ENCODE assay signal across 21 mouse cellular contexts in genomic region chr7:63189647-63190534, GRCm38 (mm10). TPM values are rescaled to one million over a fixed set of nuclear protein-coding genes. Genes with fewer than 3 reads are reported as not detected.
DNase-seq lines count a peak whose midpoint lies in the region; ATAC-seq lines count a peak whose summit lies in the region.
"Had no signal": no experiment of that assay in that cellular context is flagged by ENCODE, and none has a peak within 500 bp of the region (broad histone marks: within the 10 kb centered on the region; RNA-seq: fewer than 3 reads in every experiment).

No protein-coding gene starts in this region.

- H3K9ac ChIP-seq in forebrain, embryonic 16.5 days (replicated peaks; ENCODE audit: low read depth, low read length) = no peak overlapping the region
- H3K9ac ChIP-seq in neural tube, embryonic 15.5 days (replicated peaks) = no peak overlapping the region
- H3K9ac ChIP-seq: embryonic facial prominence, embryonic 12.5 days had no signal

- no peak overlapping the region for H3K4me2 ChIP-seq in forebrain, embryonic 16.5 days (ENCODE audit: low read length)
- no peak overlapping the region for H3K4me2 ChIP-seq in neural tube, embryonic 15.5 days
- H3K4me2 ChIP-seq: embryonic facial prominence, embryonic 12.5 days had no signal

- peak; percentile 21 to 31 for DNase-seq in left cerebral cortex, postnatal 25 days (ENCODE audit: low spot score in 2 of 2)
- no peak for DNase-seq in left cerebral cortex, adult 8-10 months (ENCODE audit: low spot score in 2 of 2)
- peak; percentile 54 for DNase-seq in mesoderm, embryonic 11.5 days (ENCODE audit: low read depth, low spot score)
- DNase-seq in MN1 (ENCODE audit: low spot score) = no peak
- DNase-seq in c-Kit-positive CD71-positive TER-119-positive erythroid progenitor cells, embryonic 14.5 days (ENCODE audit: low spot score) = no peak
- no peak for DNase-seq in lung, postnatal 25 days (ENCODE audit: low spot score)
- DNase-seq: adrenal gland, postnatal 36 days; cerebellum, adult 18-20 months; gastrocnemius, postnatal 14 days; heart, postnatal 36 days; kidney, adult 2 months; kidney, postnatal 4 days had no signal

- peak; percentile 69 for ATAC-seq in forebrain, embryonic 16.5 days
- peak; percentile 53; the same call in 1 of the 2 replicates for ATAC-seq in neural tube, embryonic 15.5 days (ENCODE audit: low FRiP score)

- H3K4me1 ChIP-seq in forebrain, embryonic 16.5 days (replicated peaks; ENCODE audit: control insufficient read depth, insufficient read depth, low read length) = peaks cover 6% of the 10 kb centered on the region; the same call in 1 of the 2 replicates
- peaks cover 12% of the 10 kb centered on the region; the same call in 1 of the 2 replicates for H3K4me1 ChIP-seq in neural tube, embryonic 15.5 days
- H3K4me1 ChIP-seq: embryonic facial prominence, embryonic 12.5 days; heart, embryonic 10.5 days had no signal

- H3K4me3 ChIP-seq in forebrain, embryonic 16.5 days (replicated peaks; ENCODE audit: low read length) = no peak overlapping the region
- no peak overlapping the region for H3K4me3 ChIP-seq in neural tube, embryonic 15.5 days (replicated peaks)
- H3K4me3 ChIP-seq: embryonic facial prominence, embryonic 12.5 days; heart, embryonic 10.5 days; left cerebral cortex, adult 2 months had no signal

- peak overlapping the region; percentile 1 for H3K27ac ChIP-seq in forebrain, embryonic 16.5 days (ENCODE audit: low read length)
- peak overlapping the region; percentile 63 for H3K27ac ChIP-seq in neural tube, embryonic 15.5 days (replicated peaks)
- H3K27ac ChIP-seq: embryonic facial prominence, embryonic 12.5 days; heart, embryonic 10.5 days; left cerebral cortex, adult 2 months had no signal

- intact Hi-C loops in left cerebral cortex, postnatal 25 days (cut with DNase I) = no loop called here

- no peaks in the 10 kb centered on the region for H3K9me3 ChIP-seq in forebrain, embryonic 16.5 days (ENCODE audit: control insufficient read depth, low read length)
- H3K9me3 ChIP-seq in neural tube, embryonic 15.5 days (replicated peaks) = no peaks in the 10 kb centered on the region
- H3K9me3 ChIP-seq: embryonic facial prominence, embryonic 12.5 days; heart, embryonic 10.5 days had no signal

- H3K27me3 ChIP-seq in forebrain, embryonic 16.5 days (replicated peaks; ENCODE audit: control insufficient read depth, insufficient read depth, low read length) = no peaks in the 10 kb centered on the region
- no peaks in the 10 kb centered on the region for H3K27me3 ChIP-seq in neural tube, embryonic 15.5 days (replicated peaks)
- H3K27me3 ChIP-seq: embryonic facial prominence, embryonic 12.5 days had no signal

- H3K36me3 ChIP-seq in forebrain, embryonic 16.5 days (ENCODE audit: control insufficient read depth, insufficient read depth) = no peaks in the 10 kb centered on the region
- no peaks in the 10 kb centered on the region for H3K36me3 ChIP-seq in neural tube, embryonic 15.5 days
- H3K36me3 ChIP-seq: embryonic facial prominence, embryonic 12.5 days; G1E; heart, embryonic 10.5 days had no signal

- WGBS in forebrain, embryonic 16.5 days = 84% methylated on average over 13 of the region's 13 CpGs
- WGBS in neural tube, embryonic 15.5 days = 59% methylated on average over 13 of the region's 13 CpGs

RNA-seq across cellular contexts. Expression of gene Chrna7, which starts 22.5 kb away (rescaled TPM):
- 10 to 100 TPM; 23.6 to 26.9 TPM for total RNA-seq in left cerebral cortex, postnatal 25 days (2021)
- total RNA-seq in left cerebral cortex, adult 8-10 months (2022) = 10 to 100 TPM; 25.1 to 26.3 (median 25.8) TPM
- 13.3 and 16.0 TPM in 2 replicates for polyA plus RNA-seq in forebrain, embryonic 16.5 days (2015; fragmentation: Nextera tagmentation; extraction: Ambion mirVana)
- polyA plus RNA-seq in neural tube, embryonic 15.5 days (2015; fragmentation: Nextera tagmentation; extraction: Ambion mirVana) = 11.4 and 11.8 TPM in 2 replicates
- total RNA-seq: heart, postnatal 36 days; liver, adult 2 months; megakaryocyte-erythroid progenitor cell, adult 5-6 weeks had no signal
- polyA plus RNA-seq: G1E; liver, adult 2 months; thymus, postnatal 0 days had no signal

Comparison
In these comparisons a context has a peak if more than half of its experiments do, and no peak if none do; other contexts are left out.
1. DNase-seq: peak in left cerebral cortex, postnatal 25 days (2 of 2) and mesoderm, embryonic 11.5 days (single experiment); none in left cerebral cortex, adult 8-10 months (0 of 2), MN1 (single experiment), c-Kit-positive CD71-positive TER-119-positive erythroid progenitor cells, embryonic 14.5 days (single experiment) and lung, postnatal 25 days (single experiment).